In the genomic region with DNA sequence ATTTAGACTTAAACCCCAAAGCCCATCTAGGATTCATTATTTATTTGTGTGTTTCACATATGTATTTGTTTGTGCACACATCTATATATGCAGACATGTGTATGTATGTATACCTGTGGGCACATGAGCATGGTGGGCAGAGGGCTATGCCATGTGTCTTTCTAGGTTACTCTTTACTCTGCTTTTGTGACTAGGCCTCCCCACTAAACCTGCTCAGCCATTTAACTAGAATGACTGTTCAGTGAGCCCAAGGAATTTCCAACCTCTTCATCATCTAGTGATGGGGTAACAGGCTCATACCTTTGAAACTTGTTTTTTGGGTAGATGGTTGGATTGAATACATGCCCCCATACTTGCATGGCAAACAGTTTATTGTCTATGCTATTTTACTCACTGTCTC, we compare ENCODE assay signal across 16 mouse cellular contexts.
"Had no signal": no experiment of that assay in that cellular context is flagged by ENCODE, and none has a peak within 500 bp of the region (broad histone marks: within the 10 kb centered on the region; RNA-seq: fewer than 3 reads in every experiment).

No protein-coding gene starts in this region.

- H3K9ac ChIP-seq: lung, embryonic 15.5 days; midbrain, embryonic 13.5 days; midbrain, embryonic 15.5 days; neural tube, embryonic 12.5 days; stomach, embryonic 15.5 days had no signal

- H3K9me3 ChIP-seq: lung, embryonic 15.5 days; megakaryocyte, embryonic 14.5 days; midbrain, embryonic 13.5 days; midbrain, embryonic 15.5 days; neural tube, embryonic 12.5 days; stomach, embryonic 15.5 days had no signal

- H3K36me3 ChIP-seq: lung, embryonic 15.5 days; midbrain, embryonic 13.5 days; midbrain, embryonic 15.5 days; neural tube, embryonic 12.5 days; stomach, embryonic 15.5 days had no signal

- H3K27me3 ChIP-seq: lung, embryonic 15.5 days; megakaryocyte, embryonic 14.5 days; midbrain, embryonic 13.5 days; midbrain, embryonic 15.5 days; neural tube, embryonic 12.5 days; stomach, embryonic 15.5 days had no signal

- H3K27ac ChIP-seq: lung, embryonic 15.5 days; macrophage; midbrain, embryonic 13.5 days; midbrain, embryonic 15.5 days; neural tube, embryonic 12.5 days; stomach, embryonic 15.5 days had no signal

- DNase-seq: lung, adult 2 months; lung, postnatal 14 days; lung, postnatal 36 days; right cerebral cortex, postnatal 14 days; thymus, adult 18-20 months; thymus, postnatal 14 days; thymus, postnatal 36 days had no signal

- ATAC-seq: lung, postnatal 0 days; midbrain, embryonic 13.5 days; midbrain, embryonic 15.5 days had no signal

- H3K4me1 ChIP-seq: lung, embryonic 15.5 days; megakaryocyte, embryonic 14.5 days; midbrain, embryonic 13.5 days; midbrain, embryonic 15.5 days; neural tube, embryonic 12.5 days; stomach, embryonic 15.5 days had no signal

- H3K4me2 ChIP-seq: lung, embryonic 15.5 days; midbrain, embryonic 11.5 days; midbrain, embryonic 13.5 days; midbrain, embryonic 15.5 days; neural tube, embryonic 12.5 days; stomach, embryonic 15.5 days had no signal

- H3K4me3 ChIP-seq: lung, embryonic 15.5 days; megakaryocyte, embryonic 14.5 days; midbrain, embryonic 13.5 days; midbrain, embryonic 15.5 days; neural tube, embryonic 12.5 days; stomach, embryonic 15.5 days had no signal
